Mouse (Mus musculus) olfactory bulb, adult 2 months (tissue): Measurements from ENCODE around the gene Iqca.

ENCODE experiments used
- CTCF ChIP-seq: fragments of 200-500 bp; IDR thresholded peaks from 2 replicates; pipeline ENCODE4 v1.5.1; 2012; ENCODE audit warnings: low read depth, mild to moderate bottlenecking, low read length, moderate library complexity; ENCODE audit not compliant: insufficient read depth
- POLR2A ChIP-seq: fragments of 200-500 bp; IDR thresholded peaks from 2 replicates; pipeline ENCODE4 v1.6.1; 2012; ENCODE audit warnings: mild to moderate bottlenecking, low read depth, low read length, moderate library complexity; ENCODE audit not compliant: insufficient read depth

GRCm38 (mm10) chr1:90174338-90174737 lies 21.1 kb upstream of the Iqca start:
- TF ChIP-seq POLR2A, result no peak
- no peak for TF ChIP-seq CTCF
